Mouse (Mus musculus) layer of hippocampus, adult 9-11 months (tissue): Measurements from ENCODE around the gene Olfr1129.
"Not testable (repeated sequence)": the region's sequence is repeated elsewhere in the genome, so short reads cannot be mapped to it uniquely, and the experiment has no call there.

Source experiments
- DNase-seq: peaks from one replicate; pipeline ENCODE4 v3.0.0; 2022

Gene Olfr1129

GRCm38 (mm10) chr2:87573602-87574001, at the start of gene Olfr1129:
Gene Olfr1129, plus strand, starts transcription at chr2:87573902.
- DNase-seq, result not testable (repeated sequence)

DNA sequence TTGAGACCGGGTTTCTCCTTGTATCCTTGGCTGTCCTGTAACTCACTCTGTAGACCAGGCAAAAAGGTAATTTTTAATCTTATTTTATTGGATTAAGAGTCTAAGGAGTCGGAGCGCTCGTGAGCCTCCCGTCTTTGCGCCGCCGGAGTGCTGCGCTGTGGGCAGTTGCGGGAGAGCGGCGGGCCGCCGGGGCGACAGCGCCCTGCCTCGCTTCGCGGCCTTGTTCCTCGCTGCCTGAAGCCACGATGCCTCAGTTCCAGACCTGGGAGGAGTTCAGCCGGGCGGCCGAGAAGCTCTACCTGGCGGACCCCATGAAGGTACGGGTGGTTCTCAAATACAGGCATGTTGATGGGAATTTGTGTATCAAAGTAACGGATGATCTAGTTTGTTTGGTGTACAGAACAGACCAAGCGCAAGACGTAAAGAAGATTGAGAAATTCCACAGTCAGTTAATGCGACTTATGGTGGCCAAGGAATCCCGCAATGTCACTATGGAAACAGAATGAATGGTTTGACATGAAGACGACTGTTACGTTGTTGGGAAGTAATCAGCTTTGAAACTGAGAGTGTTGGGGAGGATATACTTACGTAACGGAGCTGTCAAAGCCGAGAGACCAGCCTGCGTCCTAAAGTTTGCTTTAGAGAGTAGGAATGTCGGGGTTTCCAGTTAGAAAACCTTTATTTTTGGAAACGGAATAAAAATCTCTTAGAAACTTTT, 47.6 kb upstream of the Olfr1129 start:
- peak; percentile 2 for DNase-seq

DNA sequence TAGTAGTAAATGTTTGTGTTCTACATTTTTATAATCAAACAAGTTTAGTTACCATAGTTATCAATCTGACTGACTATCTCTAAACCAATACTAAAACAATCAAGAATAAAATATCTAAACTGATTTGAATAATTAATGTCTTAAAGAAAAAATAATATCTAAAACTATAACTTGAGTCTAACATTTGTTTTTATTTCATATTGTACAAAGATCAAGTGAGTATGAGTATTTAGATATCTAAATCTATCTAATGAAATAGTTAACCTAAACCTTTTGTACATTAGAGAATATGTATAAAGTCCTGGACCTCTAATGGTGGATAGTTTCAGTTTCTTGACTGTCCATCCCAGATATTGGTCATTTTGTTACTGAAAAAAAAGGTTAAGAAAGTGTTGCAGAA, 42.2 kb upstream of the Olfr1129 start, which contains the start of gene Olfr153:
TSS of gene Olfr153 (plus strand) at position 301 of the 400 bp plus-strand sequence.
- DNase-seq, result no peak

GRCm38 (mm10) chr2:87534826-87535225, 38.9 kb upstream of the Olfr1129 start:
- DNase-seq, result no peak

- no peak for DNase-seq
These were observed 28.3 kb upstream of the Olfr1129 start, which contains the start of gene Olfr1128 for GRCm38 (mm10) chr2:87545442-87545841. Gene Olfr1128, minus strand, starts transcription at chr2:87545542.

- not testable (repeated sequence) for DNase-seq
These were observed 32.2 kb downstream of the Olfr1129 start, which contains the start of gene Olfr1130 for GRCm38 (mm10) chr2:87605912-87606311. Gene Olfr1130, plus strand, starts transcription at chr2:87606212.

DNA sequence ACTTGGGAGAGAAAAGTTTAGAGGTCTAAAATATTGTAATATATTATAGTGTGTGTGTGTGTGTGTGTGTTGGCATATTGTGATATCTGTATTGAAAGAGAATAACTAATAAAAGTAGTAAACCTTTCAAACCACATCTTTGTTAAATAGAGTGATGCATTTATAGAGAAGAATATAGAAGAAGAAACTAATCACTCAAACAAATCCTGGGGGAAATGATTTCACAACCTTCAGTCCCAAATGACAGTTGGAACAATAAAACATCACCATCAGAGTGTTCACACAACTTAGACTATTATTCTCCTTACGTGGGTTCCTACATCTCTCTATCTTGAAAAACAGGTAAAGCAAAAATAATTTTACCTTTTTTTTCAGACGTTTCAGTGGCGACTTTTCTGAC, 53.1 kb downstream of the Olfr1129 start, which contains the start of gene Olfr1131:
TSS of gene Olfr1131 (plus strand) at position 301 of the 400 bp plus-strand sequence.
- no peak for DNase-seq
